Mouse (Mus musculus): Measurements from ENCODE around the gene Eml4. TPM values are rescaled to one million over a fixed set of nuclear protein-coding genes. Genes with fewer than 3 reads are reported as not detected.

Gene Eml4
- polyA plus RNA-seq, 1 experiment from 2014 or later: 47.1 TPM

- no peak overlapping the region for H3K4me2 ChIP-seq (replicated peaks; ENCODE audit: low read depth, low read length)
- no peak overlapping the region for H3K9ac ChIP-seq (ENCODE audit: low read depth, low read length)
- H3K4me1 ChIP-seq (replicated peaks; ENCODE audit: control insufficient read depth, insufficient read depth, low read length): no peaks in the 10 kb centered on the region
- no peaks in the 10 kb centered on the region for H3K27me3 ChIP-seq (ENCODE audit: control insufficient read depth, insufficient read depth, low read length)
- no peaks in the 10 kb centered on the region for H3K9me3 ChIP-seq (ENCODE audit: control insufficient read depth, low read length)
- DNase-seq (ENCODE audit: low spot score): no peak
- no peak overlapping the region for H3K4me3 ChIP-seq (ENCODE audit: low read depth, low read length)
- no peak overlapping the region for H3K27ac ChIP-seq (ENCODE audit: low read depth, low read length)
- H3K36me3 ChIP-seq (ENCODE audit: control insufficient read depth, insufficient read depth, low read length): no peaks in the 10 kb centered on the region
- no peak for ATAC-seq (ENCODE audit: low FRiP score)
- WGBS: 98% methylated on average over 2 of the region's 2 CpGs
Measured at GRCm38 (mm10) chr17:83384981-83385380, 34.2 kb downstream of the Eml4 start.

- WGBS: 83% methylated on average over 3 of the region's 3 CpGs
- H3K27me3 ChIP-seq (ENCODE audit: control insufficient read depth, insufficient read depth, low read length): no peaks in the 10 kb centered on the region
- H3K9ac ChIP-seq (ENCODE audit: low read depth, low read length): no peak overlapping the region
- H3K4me3 ChIP-seq (ENCODE audit: low read depth, low read length): no peak overlapping the region
- ATAC-seq (ENCODE audit: low FRiP score): no peak
- DNase-seq (ENCODE audit: low spot score): no peak
- H3K4me1 ChIP-seq (replicated peaks; ENCODE audit: control insufficient read depth, insufficient read depth, low read length): no peaks in the 10 kb centered on the region
- no peak overlapping the region for H3K4me2 ChIP-seq (replicated peaks; ENCODE audit: low read depth, low read length)
- no peaks in the 10 kb centered on the region for H3K36me3 ChIP-seq (ENCODE audit: control insufficient read depth, insufficient read depth, low read length)
- H3K27ac ChIP-seq (ENCODE audit: low read depth, low read length): no peak overlapping the region
- H3K9me3 ChIP-seq (ENCODE audit: control insufficient read depth, low read length): no peaks in the 10 kb centered on the region
Measured at GRCm38 (mm10) chr17:83387161-83387560, 36.4 kb downstream of the Eml4 start.

- no peaks in the 10 kb centered on the region for H3K27me3 ChIP-seq (ENCODE audit: control insufficient read depth, insufficient read depth, low read length)
- H3K4me3 ChIP-seq (ENCODE audit: low read depth, low read length): no peak overlapping the region
- DNase-seq (ENCODE audit: low spot score) (no peak), ATAC-seq (ENCODE audit: low FRiP score) (no peak)
- WGBS: 92% methylated on average over 3 of the region's 3 CpGs
- H3K4me1 ChIP-seq (replicated peaks; ENCODE audit: control insufficient read depth, insufficient read depth, low read length): no peaks in the 10 kb centered on the region
- H3K9ac ChIP-seq (ENCODE audit: low read depth, low read length): no peak overlapping the region
- H3K4me2 ChIP-seq (replicated peaks; ENCODE audit: low read depth, low read length): no peak overlapping the region
- no peaks in the 10 kb centered on the region for H3K9me3 ChIP-seq (ENCODE audit: control insufficient read depth, low read length)
- H3K36me3 ChIP-seq (ENCODE audit: control insufficient read depth, insufficient read depth, low read length): no peaks in the 10 kb centered on the region
- H3K27ac ChIP-seq (ENCODE audit: low read depth, low read length): no peak overlapping the region
Measured at GRCm38 (mm10) chr17:83394013-83394412, 43.3 kb downstream of the Eml4 start.

- no peaks in the 10 kb centered on the region for H3K27me3 ChIP-seq (ENCODE audit: control insufficient read depth, insufficient read depth, low read length)
- no peaks in the 10 kb centered on the region for H3K9me3 ChIP-seq (ENCODE audit: control insufficient read depth, low read length)
- no peak overlapping the region for H3K4me3 ChIP-seq (ENCODE audit: low read depth, low read length)
- H3K4me1 ChIP-seq (replicated peaks; ENCODE audit: control insufficient read depth, insufficient read depth, low read length): no peaks in the 10 kb centered on the region
- H3K36me3 ChIP-seq (ENCODE audit: control insufficient read depth, insufficient read depth, low read length): no peaks in the 10 kb centered on the region
- ATAC-seq (ENCODE audit: low FRiP score) (no peak), DNase-seq (ENCODE audit: low spot score) (peak; percentile 10)
- WGBS: 72% methylated on average over 6 of the region's 6 CpGs
- no peak overlapping the region for H3K27ac ChIP-seq (ENCODE audit: low read depth, low read length)
- no peak overlapping the region for H3K4me2 ChIP-seq (replicated peaks; ENCODE audit: low read depth, low read length)
- H3K9ac ChIP-seq (ENCODE audit: low read depth, low read length): no peak overlapping the region
Measured at GRCm38 (mm10) chr17:83397571-83398100, 46.9 kb downstream of the Eml4 start.

- WGBS: 81% methylated on average over 1 of the region's 1 CpGs
- no peaks in the 10 kb centered on the region for H3K4me1 ChIP-seq (replicated peaks; ENCODE audit: control insufficient read depth, insufficient read depth, low read length)
- DNase-seq (ENCODE audit: low spot score) (no peak), ATAC-seq (ENCODE audit: low FRiP score) (no peak)
- H3K9me3 ChIP-seq (ENCODE audit: control insufficient read depth, low read length): no peaks in the 10 kb centered on the region
- no peak overlapping the region for H3K4me2 ChIP-seq (replicated peaks; ENCODE audit: low read depth, low read length)
- H3K27ac ChIP-seq (ENCODE audit: low read depth, low read length): no peak overlapping the region
- H3K36me3 ChIP-seq (ENCODE audit: control insufficient read depth, insufficient read depth, low read length): peaks cover 4% of the 10 kb centered on the region; the same call in 1 of the 2 replicates
- H3K27me3 ChIP-seq (ENCODE audit: control insufficient read depth, insufficient read depth, low read length): no peaks in the 10 kb centered on the region
- H3K9ac ChIP-seq (ENCODE audit: low read depth, low read length): no peak overlapping the region
- H3K4me3 ChIP-seq (ENCODE audit: low read depth, low read length): no peak overlapping the region
Measured at GRCm38 (mm10) chr17:83398756-83399155, 48.0 kb downstream of the Eml4 start.

GRCm38 (mm10) chr17:83430607-83431006 lies 79.9 kb downstream of the Eml4 start:
- DNase-seq (ENCODE audit: low spot score): no peak
- H3K27ac ChIP-seq (ENCODE audit: low read depth, low read length): no peak overlapping the region
- no peaks in the 10 kb centered on the region for H3K36me3 ChIP-seq (ENCODE audit: control insufficient read depth, insufficient read depth, low read length)
- ATAC-seq (ENCODE audit: low FRiP score): no peak
- H3K9me3 ChIP-seq (ENCODE audit: control insufficient read depth, low read length): no peaks in the 10 kb centered on the region
- H3K9ac ChIP-seq (ENCODE audit: low read depth, low read length): no peak overlapping the region
- no peak overlapping the region for H3K4me3 ChIP-seq (ENCODE audit: low read depth, low read length)
- H3K4me2 ChIP-seq (replicated peaks; ENCODE audit: low read depth, low read length): no peak overlapping the region
- 86% methylated on average over 4 of the region's 4 CpGs for whole genome bisulfite sequencing
- no peaks in the 10 kb centered on the region for H3K27me3 ChIP-seq (ENCODE audit: control insufficient read depth, insufficient read depth, low read length)
- H3K4me1 ChIP-seq (replicated peaks; ENCODE audit: control insufficient read depth, insufficient read depth, low read length): no peaks in the 10 kb centered on the region

DNA sequence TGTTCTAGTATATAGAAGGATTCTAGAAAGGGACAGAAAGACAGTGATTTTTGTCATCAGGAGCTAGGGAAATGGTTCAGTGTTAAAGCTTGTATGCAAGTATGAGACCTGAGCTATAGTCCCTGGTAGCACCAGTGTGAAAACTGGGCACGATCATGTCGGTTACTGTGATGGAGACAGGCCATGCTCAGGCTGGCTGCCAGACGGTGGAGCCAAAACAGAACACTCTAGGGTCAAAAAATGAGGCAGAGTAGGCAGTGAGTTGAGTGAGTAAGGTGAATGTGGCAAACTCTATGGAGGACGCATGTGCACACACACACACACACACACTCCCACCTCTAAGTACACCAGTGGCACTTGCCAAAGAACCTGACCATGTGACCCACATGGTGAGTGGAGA lies 92.7 kb downstream of the Eml4 start:
- Histone ChIP-seq H3K4me3 (ENCODE audit: low read depth, low read length) (no peak overlapping the region), H3K27me3 (ENCODE audit: control insufficient read depth, insufficient read depth, low read length) (no peaks in the 10 kb centered on the region), H3K9me3 (ENCODE audit: control insufficient read depth, low read length) (no peaks in the 10 kb centered on the region), H3K9ac (ENCODE audit: low read depth, low read length) (no peak overlapping the region), H3K36me3 (ENCODE audit: control insufficient read depth, insufficient read depth, low read length) (no peaks in the 10 kb centered on the region), H3K27ac (ENCODE audit: low read depth, low read length) (no peak overlapping the region), H3K4me2 (replicated peaks; ENCODE audit: low read depth, low read length) (no peak overlapping the region), H3K4me1 (replicated peaks; ENCODE audit: control insufficient read depth, insufficient read depth, low read length) (no peaks in the 10 kb centered on the region)
- DNase-seq (ENCODE audit: low spot score) (no peak), ATAC-seq (ENCODE audit: low FRiP score) (no peak)
- WGBS: 82% methylated on average over 4 of the region's 4 CpGs

DNA sequence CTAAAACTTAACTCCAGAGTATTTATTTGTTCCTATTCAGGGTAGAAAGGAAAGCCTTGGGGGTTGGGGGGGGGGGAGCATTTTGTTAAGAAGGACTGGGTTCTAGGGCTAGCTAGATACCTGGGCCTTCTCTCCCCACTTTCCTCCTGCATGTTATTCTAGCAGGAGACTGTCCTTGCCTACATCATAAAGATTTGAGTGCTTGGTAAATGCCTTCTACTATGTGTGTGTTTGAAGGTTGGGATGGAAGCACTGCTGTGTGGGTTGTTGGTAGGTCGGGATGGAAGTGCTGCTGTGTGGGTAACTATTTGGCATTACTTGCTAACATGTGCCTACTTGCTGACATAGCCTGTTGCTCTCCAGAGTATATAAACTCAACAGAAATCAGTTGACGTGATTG lies 98.9 kb downstream of the Eml4 start:
- Histone ChIP-seq H3K4me1 (replicated peaks; ENCODE audit: control insufficient read depth, insufficient read depth, low read length) (no peaks in the 10 kb centered on the region), H3K9me3 (ENCODE audit: control insufficient read depth, low read length) (no peaks in the 10 kb centered on the region), H3K9ac (ENCODE audit: low read depth, low read length) (no peak overlapping the region), H3K27me3 (ENCODE audit: control insufficient read depth, insufficient read depth, low read length) (no peaks in the 10 kb centered on the region), H3K36me3 (ENCODE audit: control insufficient read depth, insufficient read depth, low read length) (no peaks in the 10 kb centered on the region; the same call in 1 of the 2 replicates), H3K4me3 (ENCODE audit: low read depth, low read length) (no peak overlapping the region), H3K27ac (ENCODE audit: low read depth, low read length) (no peak overlapping the region), H3K4me2 (replicated peaks; ENCODE audit: low read depth, low read length) (no peak overlapping the region)
- no peak for DNase-seq (ENCODE audit: low spot score)
- ATAC-seq (ENCODE audit: low FRiP score): no peak
- WGBS: 92% methylated on average over 2 of the region's 2 CpGs

GRCm38 (mm10) chr17:83451367-83451766 lies 100.6 kb downstream of the Eml4 start:
- WGBS: 97% methylated on average over 8 of the region's 8 CpGs

More at GRCm38 (mm10) chr17:83451367-83451766, 100.6 kb downstream of the Eml4 start:
- no peak overlapping the region for H3K4me2 ChIP-seq (replicated peaks; ENCODE audit: low read depth, low read length)
- H3K9me3 ChIP-seq (ENCODE audit: control insufficient read depth, low read length): no peaks in the 10 kb centered on the region
- peaks cover 2% of the 10 kb centered on the region; the same call in 1 of the 2 replicates for H3K36me3 ChIP-seq (ENCODE audit: control insufficient read depth, insufficient read depth, low read length)
- no peak for DNase-seq (ENCODE audit: low spot score)
- ATAC-seq (ENCODE audit: low FRiP score): no peak
- H3K4me3 ChIP-seq (ENCODE audit: low read depth, low read length): no peak overlapping the region
- no peaks in the 10 kb centered on the region for H3K4me1 ChIP-seq (replicated peaks; ENCODE audit: control insufficient read depth, insufficient read depth, low read length)
- H3K9ac ChIP-seq (ENCODE audit: low read depth, low read length): no peak overlapping the region
- H3K27ac ChIP-seq (ENCODE audit: low read depth, low read length): no peak overlapping the region
- no peaks in the 10 kb centered on the region for H3K27me3 ChIP-seq (ENCODE audit: control insufficient read depth, insufficient read depth, low read length)
